Mouse (Mus musculus): ENCODE results near the gene Sag.

The Sag gene

GRCm38 (mm10) chr1:87803576-87803975, at the start of gene Sag:
Gene Sag (plus strand): TSS chr1:87803680.
- no peak for DNase-seq (ENCODE audit: low read depth)

DNA sequence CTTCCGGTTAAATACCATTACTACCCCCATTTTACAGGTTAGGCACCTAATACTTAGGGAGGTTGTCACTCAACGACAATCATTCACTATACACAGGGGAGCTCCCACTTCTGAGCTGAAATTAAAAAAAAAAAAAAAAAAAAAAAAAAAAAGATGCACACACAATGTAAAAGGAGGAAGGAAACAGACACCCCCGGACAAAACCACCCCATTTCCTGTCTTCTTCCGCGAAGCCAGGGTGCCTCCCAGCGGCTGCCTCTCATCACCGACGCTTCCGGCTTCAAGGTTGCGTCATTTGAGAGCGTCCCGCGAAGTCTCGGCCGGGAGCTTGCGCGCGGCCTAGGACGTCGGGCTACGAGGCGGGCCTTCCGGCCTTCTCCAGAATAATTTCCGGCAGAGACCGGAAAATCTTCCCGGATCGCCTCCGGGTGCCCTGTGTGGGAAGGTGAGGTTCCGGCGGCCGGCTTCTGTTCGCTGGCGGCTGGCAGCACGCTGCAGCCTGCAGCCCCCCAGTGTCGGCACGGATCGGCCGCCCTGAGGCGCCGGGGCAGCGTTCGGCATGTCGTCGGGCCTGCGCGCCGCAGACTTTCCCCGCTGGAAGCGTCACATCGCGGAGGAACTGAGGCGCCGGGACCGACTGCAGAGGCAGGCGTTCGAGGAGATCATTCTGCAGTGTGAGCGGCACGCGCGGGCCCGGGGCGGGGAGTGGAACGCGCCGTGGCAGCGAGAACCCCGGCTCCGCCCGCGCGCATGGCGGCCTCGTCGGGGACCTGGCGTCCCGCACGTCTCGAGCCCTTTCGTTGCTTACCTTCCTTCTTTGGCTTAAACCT, 47.6 kb upstream of the Sag start, which contains the start of gene Atg16l1:
TSS of gene Atg16l1 (plus strand) at position 230 of the 830 bp plus-strand sequence.
- peak; percentile 84 for DNase-seq (ENCODE audit: low read depth)

DNA sequence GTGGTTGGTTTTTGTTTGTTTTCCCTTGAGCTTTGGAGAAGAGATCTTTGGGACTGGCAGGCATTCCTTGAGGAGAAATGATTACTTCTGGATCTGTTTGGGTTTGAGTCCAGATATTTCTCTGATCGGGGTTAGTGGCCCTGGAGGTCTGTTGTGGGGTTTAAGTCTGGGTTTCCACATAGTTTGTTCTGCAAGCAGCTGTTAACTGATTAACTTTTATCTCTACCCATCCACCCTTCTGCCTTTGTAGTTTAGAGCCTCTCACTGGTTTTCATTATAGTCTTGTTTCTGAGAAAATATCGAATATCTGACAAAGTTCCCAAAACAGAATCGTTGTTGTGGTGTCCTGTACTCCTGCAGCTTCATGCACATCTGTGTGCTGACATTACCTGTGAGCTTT, 39.7 kb upstream of the Sag start:
- no peak for DNase-seq (ENCODE audit: low read depth)

DNA sequence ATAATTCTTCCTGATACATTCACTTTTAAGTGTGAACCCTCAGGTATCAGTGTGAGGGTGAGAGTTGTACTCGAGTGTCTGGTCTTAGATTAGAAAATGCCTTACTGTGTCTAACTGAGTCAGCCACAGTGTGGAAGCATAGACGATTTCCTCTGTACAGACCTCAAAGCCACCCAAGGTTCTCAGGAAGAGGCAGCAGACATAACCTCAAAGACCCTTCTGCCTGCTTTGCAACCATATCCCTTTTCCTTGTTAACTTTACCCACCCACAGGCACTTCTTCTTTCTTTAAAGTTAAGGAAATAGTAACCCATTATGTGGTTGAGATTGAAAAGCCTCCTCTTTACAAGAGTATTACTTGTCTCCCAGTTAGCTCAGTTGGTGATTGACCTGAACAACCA, 37.7 kb upstream of the Sag start:
- no peak for DNase-seq (ENCODE audit: low read depth)

GRCm38 (mm10) chr1:87766233-87766632, 37.2 kb upstream of the Sag start:
- DNase-seq (ENCODE audit: low read depth): no peak

DNA sequence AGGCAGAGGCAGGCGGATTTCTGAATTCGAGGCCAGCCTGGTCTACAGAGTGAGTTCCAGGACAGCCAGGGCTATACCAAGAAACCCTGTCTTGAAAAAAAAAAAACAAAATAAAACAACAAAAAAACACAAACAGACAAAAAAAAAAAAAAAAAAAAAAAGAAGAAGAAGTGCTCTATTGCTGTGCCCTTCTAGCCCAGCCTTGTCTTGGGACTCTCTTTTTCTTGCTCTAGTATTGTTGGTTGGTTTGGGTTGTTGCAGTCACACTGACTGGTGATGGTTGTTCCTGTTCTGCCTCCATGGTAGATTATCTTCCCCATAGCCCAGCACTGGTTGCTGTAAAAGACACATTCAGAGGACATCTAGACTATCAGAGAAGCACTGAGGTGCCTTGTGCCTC, 34.2 kb upstream of the Sag start:
- no peak for DNase-seq (ENCODE audit: low read depth)

DNA sequence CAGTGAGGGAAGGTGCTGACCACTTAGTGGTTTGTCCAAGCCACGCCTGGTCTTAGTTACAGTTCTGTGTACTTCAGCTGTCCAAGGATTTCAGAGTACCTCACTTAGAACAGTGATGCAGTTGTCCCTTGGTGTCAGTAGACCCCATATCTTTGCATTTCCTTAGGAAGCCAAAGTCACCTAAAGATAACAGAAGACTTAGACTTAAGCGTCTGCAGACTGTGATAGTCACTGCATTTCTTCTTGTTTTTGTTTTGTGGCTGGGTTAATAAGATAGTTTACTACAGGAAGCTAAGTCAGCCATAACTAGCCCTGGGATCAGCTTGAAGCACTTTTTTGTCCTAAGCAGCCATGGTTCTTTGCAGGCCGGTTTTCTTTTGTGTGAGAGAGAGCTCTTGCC, 33.0 kb upstream of the Sag start:
- no peak for DNase-seq (ENCODE audit: low read depth)

- no peak for DNase-seq (ENCODE audit: low read depth)
Measured at GRCm38 (mm10) chr1:87771724-87772123, 31.8 kb upstream of the Sag start.

DNA sequence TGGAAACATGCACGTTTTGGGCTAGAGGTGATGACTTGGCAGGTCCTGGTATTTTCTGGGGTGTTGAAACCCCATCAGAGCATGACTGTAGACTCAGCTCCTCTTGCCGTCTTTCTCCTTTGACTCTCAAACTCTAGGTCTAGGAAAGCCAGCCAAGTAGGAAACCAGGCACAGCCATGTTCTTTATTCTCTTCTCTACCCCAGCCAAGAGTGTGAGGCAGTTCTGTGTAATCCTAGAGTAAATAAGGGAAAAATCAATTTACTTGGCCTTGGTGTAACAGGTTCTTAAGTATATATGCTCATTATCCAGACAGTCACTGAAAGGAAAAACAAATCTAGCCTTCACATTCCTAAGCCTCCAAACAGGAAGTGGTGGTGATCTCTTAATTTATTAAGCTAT, 30.1 kb upstream of the Sag start:
- DNase-seq (ENCODE audit: low read depth): no peak

GRCm38 (mm10) chr1:87774845-87775244, 28.6 kb upstream of the Sag start:
- no peak for DNase-seq (ENCODE audit: low read depth)

GRCm38 (mm10) chr1:87779204-87779785, 24.2 kb upstream of the Sag start:
- no peak for DNase-seq (ENCODE audit: low read depth)

DNA sequence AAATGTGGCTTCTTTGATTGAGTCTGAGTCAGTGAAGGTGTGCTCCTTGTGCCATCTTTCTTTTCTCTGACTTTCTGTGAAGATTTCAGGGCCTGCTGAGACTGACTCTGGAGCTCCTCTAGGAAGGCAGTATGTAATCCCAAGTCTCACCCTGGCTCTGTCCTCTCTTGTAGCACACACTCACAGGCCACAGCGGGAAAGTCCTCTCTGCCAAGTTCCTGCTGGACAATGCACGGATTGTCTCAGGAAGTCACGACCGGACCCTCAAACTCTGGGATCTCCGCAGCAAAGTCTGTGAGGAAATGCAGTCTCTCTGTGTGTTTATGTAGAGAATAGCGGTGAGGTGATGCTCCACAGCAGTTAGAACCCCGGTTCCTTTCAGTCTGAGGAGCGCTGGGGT, 17.8 kb upstream of the Sag start:
- DNase-seq (ENCODE audit: low read depth): no peak

DNA sequence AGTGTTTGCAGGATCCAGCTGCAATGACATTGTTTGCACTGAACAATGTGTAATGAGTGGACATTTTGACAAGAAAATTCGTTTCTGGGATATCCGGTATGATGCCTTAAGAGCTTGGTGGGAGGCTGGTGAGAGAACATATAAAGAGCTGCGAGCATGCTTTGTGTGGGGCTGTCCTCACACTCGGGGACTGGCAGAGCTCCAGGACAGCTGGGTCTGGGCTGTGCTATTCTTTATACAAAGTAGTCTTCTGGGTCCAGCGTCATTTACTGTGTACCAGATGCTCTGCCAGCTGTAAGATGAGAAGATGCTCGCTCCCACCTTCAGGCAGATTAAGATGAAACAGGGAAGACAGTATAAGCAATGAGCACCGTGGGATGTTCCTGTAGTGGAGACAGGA, 17.2 kb upstream of the Sag start:
- no peak for DNase-seq (ENCODE audit: low read depth)

DNA sequence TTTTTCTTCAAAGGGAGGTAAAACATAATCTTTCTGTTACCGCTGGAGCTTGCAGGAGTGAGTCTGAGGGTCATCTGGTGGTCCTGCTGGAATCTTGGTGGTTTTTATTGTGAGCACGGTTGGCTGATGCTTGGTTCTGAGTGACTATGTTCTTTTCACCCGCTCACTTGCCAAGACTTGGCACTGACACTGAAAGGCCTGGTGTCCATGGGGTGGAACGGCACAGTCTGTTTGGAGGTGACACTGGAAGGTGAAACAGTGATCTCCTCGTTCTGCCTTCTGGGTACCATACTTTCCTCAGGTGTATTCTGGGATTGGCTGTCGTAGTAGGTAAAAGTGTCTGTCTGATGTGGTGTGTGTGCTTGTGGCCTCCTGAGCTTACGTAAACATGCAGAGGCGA, 13.8 kb upstream of the Sag start:
- no peak for DNase-seq (ENCODE audit: low read depth)

GRCm38 (mm10) chr1:87792438-87793137, 10.9 kb upstream of the Sag start:
- no peak for DNase-seq (ENCODE audit: low read depth)

DNA sequence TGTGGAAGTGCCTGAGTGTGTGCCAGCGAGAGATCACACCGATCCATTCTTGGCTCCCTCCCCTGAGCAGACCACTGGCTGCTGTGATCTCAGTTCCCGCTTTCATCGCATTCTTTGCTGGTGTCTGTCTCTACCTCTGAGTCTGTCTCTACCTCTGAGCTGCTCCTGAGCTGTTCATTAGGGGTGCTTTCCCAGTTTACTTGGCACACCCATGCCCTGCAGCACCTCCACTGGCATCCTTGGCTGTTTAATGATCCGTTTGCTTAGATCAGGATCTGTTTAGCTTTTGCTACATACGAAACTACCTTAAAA, 10.4 kb upstream of the Sag start:
- DNase-seq (ENCODE audit: low read depth): no peak

DNA sequence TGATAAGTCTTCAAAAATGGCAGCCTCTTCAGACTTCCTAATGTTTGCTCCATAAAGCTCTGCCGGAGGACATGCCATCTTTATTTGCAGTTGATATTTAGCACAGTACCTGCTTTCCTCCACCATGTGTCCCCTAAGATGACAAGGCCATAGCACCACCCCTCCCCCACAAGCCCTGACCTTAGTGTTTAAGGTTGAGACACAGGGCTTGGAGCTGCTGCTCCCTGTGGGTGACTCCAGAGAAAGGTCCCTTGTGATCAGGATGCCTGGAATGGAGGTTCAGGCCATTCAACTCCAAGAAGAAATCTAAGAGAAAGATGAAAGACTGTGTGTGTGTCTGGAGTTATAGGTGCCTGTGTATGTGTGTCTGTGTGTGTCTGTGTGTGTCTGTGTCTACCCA, 5.8 kb upstream of the Sag start:
- DNase-seq (ENCODE audit: low read depth): no peak

- no peak for DNase-seq (ENCODE audit: low read depth)
Measured at GRCm38 (mm10) chr1:87798306-87798705, 5.2 kb upstream of the Sag start.

DNA sequence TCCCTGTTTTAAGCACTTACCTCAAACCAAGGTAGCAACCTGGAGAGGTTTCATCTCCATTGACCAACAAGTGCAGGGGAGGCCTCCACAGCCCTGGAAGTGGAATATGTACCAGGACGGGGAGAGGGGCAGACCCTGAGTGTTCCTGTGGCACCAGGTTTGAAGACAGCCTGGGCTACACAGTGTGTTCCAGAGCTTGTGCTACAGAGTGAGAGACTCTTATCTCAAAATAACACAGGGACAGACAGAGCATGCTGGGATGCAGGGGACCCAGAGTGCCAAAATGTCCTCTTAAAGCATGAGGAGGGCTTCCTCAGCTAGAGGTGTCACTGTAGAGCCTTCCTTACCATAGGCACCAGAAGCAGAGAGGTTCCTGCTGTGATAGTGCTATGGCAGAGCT, 4.3 kb downstream of the Sag start:
- DNase-seq (ENCODE audit: low read depth): no peak

GRCm38 (mm10) chr1:87811391-87811790, 7.9 kb downstream of the Sag start:
- no peak for DNase-seq (ENCODE audit: low read depth)

- DNase-seq (ENCODE audit: low read depth): no peak
Measured at GRCm38 (mm10) chr1:87812061-87812460, 8.6 kb downstream of the Sag start.

GRCm38 (mm10) chr1:87813155-87813554, 9.7 kb downstream of the Sag start:
- DNase-seq (ENCODE audit: low read depth): no peak

DNA sequence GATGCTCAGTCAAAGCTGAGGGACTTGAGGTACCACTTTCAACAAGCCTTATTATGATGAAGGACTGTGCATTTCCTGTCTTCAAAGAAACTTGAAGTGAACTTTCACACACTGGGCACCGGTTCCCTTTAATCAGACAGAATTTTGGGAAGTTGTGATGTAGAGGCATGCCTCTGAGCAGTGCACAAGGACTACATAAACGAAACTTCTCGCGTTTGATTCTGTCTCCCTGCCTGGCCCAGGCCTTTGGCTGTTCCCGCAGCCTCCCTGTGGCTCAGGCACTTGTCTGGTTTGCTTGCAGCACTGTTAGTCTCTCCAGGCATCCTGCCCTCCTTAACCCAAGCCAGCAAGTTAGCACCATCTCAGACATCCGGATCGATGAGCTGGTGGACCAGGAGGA, 10.2 kb downstream of the Sag start:
- peak; percentile 14 for DNase-seq (ENCODE audit: low read depth)

Data from fibroblast of lung, adult 2 months (primary cell).